Mouse (Mus musculus): ENCODE results near the gene Mpst. TPM values are rescaled to one million over a fixed set of nuclear protein-coding genes. Genes with fewer than 3 reads are reported as not detected.

The Mpst gene
- polyA plus RNA-seq, 1 experiment: 97.7 TPM

DNA sequence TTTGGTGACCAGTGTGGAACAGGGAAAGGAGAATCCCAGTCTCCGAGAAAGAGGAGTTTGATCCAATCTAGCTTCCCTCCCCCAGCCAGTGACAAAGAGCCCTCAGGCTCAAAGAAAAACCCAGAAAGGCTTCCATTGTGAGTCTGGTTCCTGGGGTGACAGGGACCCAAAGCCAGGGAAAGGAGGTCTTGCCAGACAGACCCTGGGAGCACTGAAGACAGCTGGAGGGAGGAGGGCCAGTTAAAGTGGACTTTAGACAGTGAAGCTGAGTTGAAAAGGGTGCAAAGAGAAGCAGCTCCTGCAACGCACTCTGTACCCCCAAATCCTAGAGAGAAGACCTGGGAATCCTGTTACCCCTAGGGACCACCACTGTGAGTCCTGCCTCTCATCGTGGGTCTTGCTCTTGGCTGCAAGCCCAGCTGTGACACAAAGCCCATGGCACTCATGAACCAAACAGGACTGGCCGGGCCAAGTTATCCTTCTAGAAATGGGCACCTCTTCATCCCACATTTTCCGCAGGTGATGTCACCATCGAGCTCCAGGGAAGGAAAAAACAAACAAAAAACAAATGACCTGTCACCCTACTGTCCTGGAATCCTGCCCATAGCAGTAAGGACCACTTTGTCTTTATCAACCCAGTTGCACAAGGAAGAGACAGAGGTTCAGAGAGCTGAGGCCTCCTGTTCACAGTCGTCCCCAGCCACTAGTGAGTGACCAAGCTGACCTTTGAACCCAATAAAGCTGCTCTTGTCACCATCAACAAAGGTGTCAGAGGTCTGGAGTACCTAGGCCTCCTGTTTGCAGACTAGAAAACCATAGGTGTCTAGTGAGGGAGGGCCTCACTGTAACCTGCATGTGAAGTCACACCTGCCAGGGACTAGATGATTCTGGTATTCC lies 21.7 kb upstream of the Mpst start:
- DNase-seq (ENCODE audit: low read depth in 1 of 2, low spot score in 2 of 2): no peak
- no peak overlapping the region for H3K4me3 ChIP-seq (ENCODE audit: extremely low read depth, insufficient read depth, insufficient read length)
- no peaks in the 10 kb centered on the region for H3K27me3 ChIP-seq (ENCODE audit: control insufficient read depth, insufficient read depth, low read length)
- no peak for TF ChIP-seq CTCF (IDR thresholded peaks at IDR 0.05; ENCODE audit: extremely low read depth, insufficient read depth, insufficient read length, insufficient replicate concordance)
- no peak for TF ChIP-seq POLR2A (IDR thresholded peaks at IDR 0.05; ENCODE audit: low read depth, low read length)
- 76% methylated on average over 7 of the region's 7 CpGs for WGBS
- no peaks in the 10 kb centered on the region for H3K36me3 ChIP-seq (ENCODE audit: control insufficient read depth, insufficient read depth, low read length)
- H3K4me1 ChIP-seq (ENCODE audit: control insufficient read depth, insufficient read depth, insufficient read length): no peaks in the 10 kb centered on the region
- no peak overlapping the region for H3K27ac ChIP-seq (ENCODE audit: insufficient read depth, low read length)

DNA sequence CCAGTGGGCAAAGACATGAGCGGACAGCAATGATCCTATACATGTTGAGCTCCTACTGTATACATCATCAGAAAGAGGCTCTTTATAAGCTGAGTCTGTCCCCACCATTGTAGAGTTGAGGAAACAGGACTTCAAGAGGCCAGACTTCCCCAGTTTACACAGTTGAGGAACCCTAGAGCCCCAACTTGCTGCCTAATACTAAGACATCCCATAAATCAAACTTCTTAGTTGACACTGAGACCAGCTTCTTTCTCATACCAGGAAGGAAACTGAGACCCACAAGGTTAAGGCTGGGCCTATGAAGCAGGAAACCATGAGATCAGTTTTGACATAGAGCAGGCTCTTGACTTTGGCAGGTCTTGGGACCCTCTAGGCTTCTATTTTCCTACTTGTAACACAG lies 20.7 kb upstream of the Mpst start:
- 92% methylated on average over 1 of the region's 1 CpGs for WGBS
- Histone ChIP-seq H3K27me3 (ENCODE audit: control insufficient read depth, insufficient read depth, low read length) (no peaks in the 10 kb centered on the region), H3K27ac (ENCODE audit: insufficient read depth, low read length) (no peak overlapping the region), H3K4me1 (ENCODE audit: control insufficient read depth, insufficient read depth, insufficient read length) (no peaks in the 10 kb centered on the region), H3K36me3 (ENCODE audit: control insufficient read depth, insufficient read depth, low read length) (no peaks in the 10 kb centered on the region), H3K4me3 (ENCODE audit: extremely low read depth, insufficient read depth, insufficient read length) (no peak overlapping the region)
- TF ChIP-seq CTCF (IDR thresholded peaks at IDR 0.05; ENCODE audit: extremely low read depth, insufficient read depth, insufficient read length, insufficient replicate concordance): no peak
- TF ChIP-seq POLR2A (IDR thresholded peaks at IDR 0.05; ENCODE audit: low read depth, low read length): no peak
- DNase-seq (ENCODE audit: low read depth in 1 of 2, low spot score in 2 of 2): no peak

DNA sequence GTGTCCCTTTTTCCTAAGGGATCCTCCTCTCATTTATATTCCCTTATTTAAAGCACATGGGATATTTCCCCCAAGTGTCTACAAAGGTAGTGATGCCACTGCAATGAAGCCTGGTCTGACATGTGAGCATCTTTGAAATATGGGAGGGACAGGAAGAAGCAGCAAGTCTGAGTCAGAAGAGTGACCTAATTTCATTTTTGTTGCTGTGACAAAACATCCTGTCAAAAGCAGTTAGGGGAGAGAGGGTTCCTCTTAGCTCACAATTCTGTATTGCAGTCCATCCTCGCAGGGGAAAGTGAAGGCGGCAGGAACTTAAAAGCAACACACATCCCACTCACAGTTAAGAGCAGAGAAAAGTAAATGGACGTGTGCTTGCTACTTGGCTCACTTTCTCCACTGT lies 15.4 kb upstream of the Mpst start:
- no peak for DNase-seq (ENCODE audit: low read depth in 1 of 2, low spot score in 2 of 2)
- no peak overlapping the region for H3K27ac ChIP-seq (ENCODE audit: insufficient read depth, low read length)
- TF ChIP-seq POLR2A (IDR thresholded peaks at IDR 0.05; ENCODE audit: low read depth, low read length) (no peak), CTCF (IDR thresholded peaks at IDR 0.05; ENCODE audit: extremely low read depth, insufficient read depth, insufficient read length, insufficient replicate concordance) (no peak)

DNA sequence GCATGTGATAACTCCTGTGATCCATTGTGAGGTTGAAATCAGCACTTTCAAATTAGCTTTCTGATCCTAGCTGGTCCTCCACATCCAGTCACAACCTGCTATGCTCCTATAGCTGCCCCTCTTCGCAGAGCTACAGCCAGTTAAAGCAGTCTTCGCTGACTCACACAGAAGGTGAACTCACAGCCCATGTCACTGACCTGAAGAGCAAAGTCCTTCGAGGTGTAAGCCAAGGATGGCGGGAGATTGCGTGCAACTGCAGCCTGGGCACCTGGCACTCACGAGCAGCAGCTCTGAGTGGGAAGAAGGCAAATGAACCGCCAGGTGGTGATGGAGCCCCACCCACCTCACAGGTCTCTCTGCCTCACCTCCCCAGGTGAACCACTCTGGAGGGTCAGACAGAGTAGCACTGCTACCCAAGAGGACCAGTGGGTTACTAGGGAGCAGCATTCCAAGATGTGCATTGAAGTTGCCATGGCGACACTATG lies 10.7 kb upstream of the Mpst start, which contains the start of gene Tex33:
Tex33 (minus strand) TSS at position 435 of the 485 bp plus-strand sequence.
- H3K4me3 ChIP-seq (ENCODE audit: extremely low read depth, insufficient read depth, insufficient read length): no peak within 1 kb of the TSS
- no peak within 1 kb of the TSS for H3K27ac ChIP-seq (ENCODE audit: insufficient read depth, low read length)
- 84% methylated on average over 8 of the region's 8 CpGs for WGBS
- H3K4me1 ChIP-seq (ENCODE audit: control insufficient read depth, insufficient read depth, insufficient read length): no peaks in the 10 kb centered on the region
- H3K36me3 ChIP-seq (ENCODE audit: control insufficient read depth, insufficient read depth, low read length): no peaks in the 10 kb centered on the region
- DNase-seq (ENCODE audit: low read depth in 1 of 2, low spot score in 2 of 2): no peak
- no peaks in the 10 kb centered on the region for H3K27me3 ChIP-seq (ENCODE audit: control insufficient read depth, insufficient read depth, low read length)
- TF ChIP-seq CTCF (IDR thresholded peaks at IDR 0.05; ENCODE audit: extremely low read depth, insufficient read depth, insufficient read length, insufficient replicate concordance) (no peak), POLR2A (IDR thresholded peaks at IDR 0.05; ENCODE audit: low read depth, low read length) (no peak)

More for the DNA sequence above, 15.4 kb upstream of the Mpst start:
- Histone ChIP-seq H3K27me3 (ENCODE audit: control insufficient read depth, insufficient read depth, low read length) (no peaks in the 10 kb centered on the region), H3K4me1 (ENCODE audit: control insufficient read depth, insufficient read depth, insufficient read length) (no peaks in the 10 kb centered on the region), H3K36me3 (ENCODE audit: control insufficient read depth, insufficient read depth, low read length) (no peaks in the 10 kb centered on the region), H3K4me3 (ENCODE audit: extremely low read depth, insufficient read depth, insufficient read length) (no peak overlapping the region)
- 77% methylated on average over 3 of the region's 3 CpGs for WGBS

DNA sequence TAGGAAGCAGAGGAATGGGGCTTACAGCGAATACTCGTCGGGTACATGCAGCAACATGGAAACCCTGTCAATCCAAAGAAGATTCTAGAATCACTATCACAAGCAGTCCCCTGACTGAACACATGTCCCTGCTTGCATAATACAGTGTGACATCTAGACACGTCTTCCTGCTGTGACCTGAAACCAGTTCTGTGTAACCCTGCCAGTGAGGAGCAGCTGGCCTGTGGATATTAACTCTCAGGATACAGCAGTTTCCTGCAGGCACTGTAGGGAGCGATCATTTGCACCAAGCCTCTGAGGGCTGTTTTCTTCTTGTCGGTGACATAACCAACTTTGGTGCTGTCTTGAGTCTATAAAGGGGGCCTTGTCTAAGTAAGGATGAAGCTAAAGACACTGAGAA lies 4.9 kb upstream of the Mpst start:
- H3K27me3 ChIP-seq (ENCODE audit: control insufficient read depth, insufficient read depth, low read length): no peaks in the 10 kb centered on the region
- H3K27ac ChIP-seq (ENCODE audit: insufficient read depth, low read length): peak overlapping the region; percentile 31; the same call in 1 of the 2 replicates
- DNase-seq (ENCODE audit: low read depth in 1 of 2, low spot score in 2 of 2): no peak
- H3K4me1 ChIP-seq (ENCODE audit: control insufficient read depth, insufficient read depth, insufficient read length): peaks cover 3% of the 10 kb centered on the region; the same call in 1 of the 2 replicates
- TF ChIP-seq POLR2A (IDR thresholded peaks at IDR 0.05; ENCODE audit: low read depth, low read length) (no peak), CTCF (IDR thresholded peaks at IDR 0.05; ENCODE audit: extremely low read depth, insufficient read depth, insufficient read length, insufficient replicate concordance) (no peak)
- H3K4me3 ChIP-seq (ENCODE audit: extremely low read depth, insufficient read depth, insufficient read length): no peak overlapping the region
- 60% methylated on average over 6 of the region's 6 CpGs for WGBS
- H3K36me3 ChIP-seq (ENCODE audit: control insufficient read depth, insufficient read depth, low read length): no peaks in the 10 kb centered on the region

DNA sequence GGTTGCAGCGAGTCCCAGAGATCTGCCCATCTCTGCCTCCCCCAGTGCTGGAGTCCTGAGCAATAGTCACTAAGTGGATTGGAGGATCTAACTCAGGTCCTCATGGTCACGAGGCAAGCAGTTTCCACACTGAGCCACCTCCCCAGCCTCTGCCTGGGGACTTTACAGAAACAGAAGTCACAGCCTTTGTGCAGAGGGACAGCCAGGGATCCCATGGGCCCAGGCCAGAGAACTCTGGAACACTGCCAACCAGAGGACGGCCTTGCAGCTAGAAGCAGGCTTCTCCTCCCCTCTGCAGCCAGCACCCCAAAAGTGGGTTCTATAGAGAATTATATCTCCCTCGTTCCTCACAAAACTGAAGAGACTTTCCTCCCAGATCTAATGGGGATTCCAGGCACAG lies 4.3 kb upstream of the Mpst start:
- whole genome bisulfite sequencing: 42% methylated on average over 4 of the region's 4 CpGs
- H3K4me3 ChIP-seq (ENCODE audit: extremely low read depth, insufficient read depth, insufficient read length): no peak overlapping the region

More for the DNA sequence above, 4.3 kb upstream of the Mpst start:
- no peak for DNase-seq (ENCODE audit: low read depth in 1 of 2, low spot score in 2 of 2)
- no peaks in the 10 kb centered on the region for H3K36me3 ChIP-seq (ENCODE audit: control insufficient read depth, insufficient read depth, low read length)
- TF ChIP-seq POLR2A (IDR thresholded peaks at IDR 0.05; ENCODE audit: low read depth, low read length) (no peak), CTCF (IDR thresholded peaks at IDR 0.05; ENCODE audit: extremely low read depth, insufficient read depth, insufficient read length, insufficient replicate concordance) (no peak)
- 0 out of 2 replicates have a peak overlapping the region, but pooled peaks have one; percentile 31 for H3K27ac ChIP-seq (ENCODE audit: insufficient read depth, low read length)
- no peaks in the 10 kb centered on the region for H3K27me3 ChIP-seq (ENCODE audit: control insufficient read depth, insufficient read depth, low read length)
- peaks cover 3% of the 10 kb centered on the region; the same call in 1 of the 2 replicates for H3K4me1 ChIP-seq (ENCODE audit: control insufficient read depth, insufficient read depth, insufficient read length)

Data from spleen, adult 2 months (tissue).